Mouse (Mus musculus) layer of hippocampus, postnatal 14 days (tissue): Measurements from ENCODE around the gene Stk32b. TPM values are rescaled to one million over a fixed set of nuclear protein-coding genes. Genes with fewer than 3 reads are reported as not detected.

Experiments used
- total RNA-seq, 2 experiments: library from RNA; stranded (reverse); gene quantifications; 2 replicates each; pipeline ENCODE4 v1.2.3; 2021

Stk32b gene
- total RNA-seq, 2 experiments from 2014 or later: 7.5 to 8.1 TPM

Other genes starting within 250 kb of the Stk32b start
- gene Cytl1, start 18.3 kb upstream of the Stk32b start, total RNA-seq: under 1 TPM in 1 of 2 experiments, not detected in 1; 0.92 TPM
- 10 to 100 TPM in 1 of 2 experiments, 1 to 10 TPM in 1; 7.0 to 16.7 TPM for gene Msx1, start 107.4 kb upstream of the Stk32b start, total RNA-seq